Mouse (Mus musculus): ENCODE measurements around the gene Ttc8. TPM values are rescaled to one million over a fixed set of nuclear protein-coding genes. Genes with fewer than 3 reads are reported as not detected.

The Ttc8 gene
- total and polyA plus RNA-seq, 3 experiments, result 4.5 to 6.8 (median 4.9) TPM

DNA sequence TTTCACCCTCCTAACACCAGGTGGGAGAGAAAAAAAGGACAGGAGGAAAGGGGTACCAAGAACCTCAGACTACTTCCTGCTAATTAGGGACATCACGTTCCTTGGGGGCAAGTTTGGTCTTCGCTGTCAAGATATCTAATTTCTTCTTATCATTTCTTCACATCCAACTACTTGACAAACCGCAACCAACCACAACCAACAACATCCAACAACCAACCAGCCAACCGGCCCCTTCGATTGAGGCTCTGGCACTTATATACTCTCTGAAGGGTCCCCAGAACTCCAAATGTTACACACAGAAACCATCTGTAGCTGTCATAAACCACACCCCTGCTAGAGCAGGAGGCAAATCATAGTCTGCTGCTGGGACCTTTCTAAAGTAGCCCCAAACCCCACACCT, 76.7 kb downstream of the Ttc8 start:
- Histone ChIP-seq H3K9me3 (replicated peaks; ENCODE audit: low read length) (no peaks in the 10 kb centered on the region), H3K4me1 (ENCODE audit: control insufficient read depth in 1 of 2, insufficient read depth in 2 of 2) (peaks cover 12 to 33% of the 10 kb centered on the region in 2 experiments; a peak in 3 of 4 replicates), H3K36me3 (replicated peaks in 1 of 2; ENCODE audit: control insufficient read depth in 1 of 2, insufficient read depth in 1 of 2, low read length in 1 of 2) (no peaks in the 10 kb centered on the region), H3K4me3 (replicated peaks in 1 of 3; ENCODE audit: low read depth in 2 of 3, low read length in 2 of 3, poor library complexity in 1 of 3) (no peak overlapping the region), H3K27ac (ENCODE audit: insufficient read depth, low read depth) (no peak overlapping the region), H3K9ac (ENCODE audit: insufficient read depth, low read depth) (no peak overlapping the region), H3K4me2 (ENCODE audit: insufficient read depth, low read depth, poor library complexity, severe bottlenecking) (no peak overlapping the region), H3K27me3 (replicated peaks) (no peaks in the 10 kb centered on the region), H3K79me2 (replicated peaks; ENCODE audit: control insufficient read depth, extremely low read depth, insufficient read depth, poor library complexity, severe bottlenecking) (no peaks in the 10 kb centered on the region)
- DNase-seq (ENCODE audit: extremely low read depth), result no peak
- dilution Hi-C loops (cut with MboI; ENCODE audit: extremely low pct_ligation_motif_present, extremely low pct_unique_long_range_greater_than_20kb, low sequenced_read_pairs), result no loop called here
- TF ChIP-seq IRF4 (IDR thresholded peaks at IDR 0.05; ENCODE audit: low read depth, low read length) (no peak), NELFE (IDR thresholded peaks at IDR 0.05; ENCODE audit: low read depth, low read length) (no peak), MXI1 (IDR thresholded peaks at IDR 0.05; ENCODE audit: low read depth, low read length) (no peak), ZMIZ1 (IDR thresholded peaks at IDR 0.05; ENCODE audit: low read depth, low read length) (no peak), TCF12 (IDR thresholded peaks at IDR 0.05; ENCODE audit: low read depth, low read length) (no peak), ZC3H11A (IDR thresholded peaks at IDR 0.05; ENCODE audit: low read depth, low read length) (no peak), E2F4 (IDR thresholded peaks at IDR 0.05; ENCODE audit: insufficient replicate concordance, low read depth, low read length) (no peak), MYC (IDR thresholded peaks at IDR 0.05; ENCODE audit: low read depth, low read length) (no peak), NRF1 (IDR thresholded peaks at IDR 0.05; ENCODE audit: low read depth, low read length) (no peak)
- in situ Hi-C loops (cut with MboI; ENCODE audit: low pct_ligation_motif_present, low pct_unique_long_range_greater_than_20kb, low sequenced_read_pairs), result no loop called here

DNA sequence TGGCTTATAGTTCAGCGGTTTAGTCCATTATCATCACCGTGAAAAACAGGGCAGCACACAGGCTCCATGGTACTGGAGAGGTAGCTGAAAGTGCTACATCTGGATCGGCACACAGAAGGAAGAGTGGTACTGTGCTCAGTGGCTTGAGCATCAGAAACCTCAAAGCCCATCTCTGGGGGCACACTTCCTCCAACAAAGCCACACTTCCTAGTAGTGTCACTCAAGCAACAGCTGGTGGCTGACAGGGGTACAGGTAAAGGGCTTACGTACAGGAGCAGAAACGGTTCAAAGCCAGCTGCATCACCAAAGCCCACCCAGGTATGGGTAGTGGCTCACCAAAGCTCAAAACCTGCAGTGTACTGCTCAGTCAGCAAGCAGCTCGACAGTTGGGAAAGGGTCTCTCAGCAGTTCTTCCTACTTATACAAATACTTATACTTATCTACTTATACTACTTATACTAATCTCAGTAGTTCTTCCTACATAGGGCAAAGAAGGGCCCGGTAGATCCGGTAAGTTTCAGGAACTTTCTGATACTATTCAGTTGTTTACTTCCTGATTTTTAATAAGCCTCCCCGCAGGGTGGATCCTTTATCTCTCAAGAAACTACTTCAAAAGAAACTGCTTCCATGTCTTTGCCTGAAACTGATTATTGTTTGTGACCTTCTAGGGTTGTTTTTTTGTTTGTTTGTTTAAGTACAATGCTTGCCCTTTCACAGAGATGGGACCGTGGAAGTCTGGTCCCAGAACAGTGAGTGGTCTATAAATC, 78.5 kb downstream of the Ttc8 start:
- no peaks in the 10 kb centered on the region for H3K79me2 ChIP-seq (replicated peaks; ENCODE audit: control insufficient read depth, extremely low read depth, insufficient read depth, poor library complexity, severe bottlenecking)
- in situ Hi-C loops (cut with MboI; ENCODE audit: low pct_ligation_motif_present, low pct_unique_long_range_greater_than_20kb, low sequenced_read_pairs), result no loop called here
- no peak overlapping the region for H3K9ac ChIP-seq (ENCODE audit: insufficient read depth, low read depth)
- no peak overlapping the region for H3K4me3 ChIP-seq (replicated peaks in 1 of 3; ENCODE audit: low read depth in 2 of 3, low read length in 2 of 3, poor library complexity in 1 of 3)
- DNase-seq (ENCODE audit: extremely low read depth), result no peak
- no peak overlapping the region for H3K27ac ChIP-seq (ENCODE audit: insufficient read depth, low read depth)
- no peaks in the 10 kb centered on the region for H3K9me3 ChIP-seq (replicated peaks; ENCODE audit: low read length)
- no peaks in the 10 kb centered on the region for H3K27me3 ChIP-seq (replicated peaks)
- H3K4me1 ChIP-seq (ENCODE audit: control insufficient read depth in 1 of 2, insufficient read depth in 2 of 2), result peaks cover 12 to 33% of the 10 kb centered on the region in 2 experiments; a peak in 3 of 4 replicates
- TF ChIP-seq BHLHE40 (IDR thresholded peaks at IDR 0.05; ENCODE audit: low read depth, low read length) (no peak), CTCF (conservative IDR thresholded peaks at IDR 0.05 in 1 of 2, IDR thresholded peaks at IDR 0.05 in 1 of 2; ENCODE audit: low read depth in 2 of 2, low read length in 2 of 2) (no peak), ZNF384 (IDR thresholded peaks at IDR 0.05; ENCODE audit: low read depth, low read length) (no peak), ETS1 (conservative IDR thresholded peaks at IDR 0.05; ENCODE audit: low read depth, low read length) (no peak), CHD2 (IDR thresholded peaks at IDR 0.05; ENCODE audit: low read length) (no peak), ELF1 (IDR thresholded peaks at IDR 0.05; ENCODE audit: low read depth, low read length) (no peak), MAFK (IDR thresholded peaks at IDR 0.05; ENCODE audit: insufficient replicate concordance, low read length) (no peak), TCF12 (IDR thresholded peaks at IDR 0.05; ENCODE audit: low read depth, low read length) (no peak), ZKSCAN1 (IDR thresholded peaks at IDR 0.05; ENCODE audit: borderline replicate concordance, low read depth, low read length) (no peak)
- no peaks in the 10 kb centered on the region for H3K36me3 ChIP-seq (replicated peaks in 1 of 2; ENCODE audit: control insufficient read depth in 1 of 2, insufficient read depth in 1 of 2, low read length in 1 of 2)
- dilution Hi-C loops (cut with MboI; ENCODE audit: extremely low pct_ligation_motif_present, extremely low pct_unique_long_range_greater_than_20kb, low sequenced_read_pairs), result no loop called here
- H3K4me2 ChIP-seq (ENCODE audit: insufficient read depth, low read depth, poor library complexity, severe bottlenecking), result no peak overlapping the region

Data from CH12.LX (cell line).